Mouse (Mus musculus) CD4-positive naive resting alpha-beta T cell, adult 76 days (primary cell): ENCODE measurements around the gene Krtap3-2. TPM values are rescaled to one million over a fixed set of nuclear protein-coding genes. Genes with fewer than 3 reads are reported as not detected.

Source experiments
- total RNA-seq: library from RNA; stranded (reverse); gene quantifications from one replicate; pipeline ENCODE4 v1.2.4, GENCODE M21; 2023

Gene Krtap3-2
- not detected for total RNA-seq

GRCm38 (mm10) chr11:99556753-99557152, at the start of gene Krtap3-2:
Krtap3-2 (minus strand) TSS chr11:99556853.

GRCm38 (mm10) chr11:99603208-99603607, 46.6 kb upstream of the Krtap3-2 start, which contains the start of gene Gm11938:
Gm11938 (minus strand) TSS chr11:99603308.

GRCm38 (mm10) chr11:99597742-99598141, 41.1 kb upstream of the Krtap3-2 start, which contains the start of gene Krtap9-3:
Krtap9-3 (minus strand) TSS chr11:99598105.

GRCm38 (mm10) chr11:99590981-99591380, 34.3 kb upstream of the Krtap3-2 start, which contains the start of gene Krtap1-3:
Krtap1-3 (minus strand) TSS chr11:99591339.

GRCm38 (mm10) chr11:99583245-99583704, 26.6 kb upstream of the Krtap3-2 start, which contains the start of gene Krtap1-4:
Krtap1-4 (minus strand) TSS chr11:99583654.

GRCm38 (mm10) chr11:99580636-99581035, 24.0 kb upstream of the Krtap3-2 start, which contains the start of gene Krtap1-5:
Krtap1-5 (minus strand) TSS chr11:99581016.

GRCm38 (mm10) chr11:99566530-99566929, 9.9 kb upstream of the Krtap3-2 start, which contains the start of gene Krtap3-1:
Krtap3-1 (minus strand) TSS chr11:99566630.

GRCm38 (mm10) chr11:99559366-99559765, 2.7 kb upstream of the Krtap3-2 start, which contains the start of gene Gm11939:
Gm11939 (minus strand) TSS chr11:99559466.

GRCm38 (mm10) chr11:99550765-99551164, 5.9 kb downstream of the Krtap3-2 start, which contains the start of gene Krtap3-3:
Krtap3-3 (minus strand) TSS chr11:99550865.

GRCm38 (mm10) chr11:99521288-99521860, 35.3 kb downstream of the Krtap3-2 start, which contains the start of gene Krt39:
Krt39 (minus strand) TSS chr11:99521338.

Other genes with a start within 250 kb of the Krtap3-2 start
- not detected for gene Krt25, start 233.9 kb downstream of the Krtap3-2 start, total RNA-seq
- gene Krt26, start 218.9 kb downstream of the Krtap3-2 start, total RNA-seq = not detected
- not detected for gene Krt27, start 205.7 kb downstream of the Krtap3-2 start, total RNA-seq
- not detected for gene Krt28, start 181.9 kb downstream of the Krtap3-2 start, total RNA-seq
- 4.6 TPM for gene Krt10, start 167.5 kb downstream of the Krtap3-2 start, total RNA-seq
- gene Krt12, start 134.6 kb downstream of the Krtap3-2 start, total RNA-seq = not detected
- gene Krt20, start 118.7 kb downstream of the Krtap3-2 start, total RNA-seq = not detected
- gene Krt23, start 63.7 kb downstream of the Krtap3-2 start, total RNA-seq = not detected
- gene Krt39, start 35.5 kb downstream of the Krtap3-2 start, total RNA-seq = not detected
- not detected for gene Krt40, start 13.7 kb downstream of the Krtap3-2 start, total RNA-seq
- gene Krtap3-3, start 6.0 kb downstream of the Krtap3-2 start, total RNA-seq = not detected
- gene Gm11939, start 2.6 kb upstream of the Krtap3-2 start, total RNA-seq = not detected
- gene Krtap3-1, start 9.8 kb upstream of the Krtap3-2 start, total RNA-seq = not detected
- not detected for gene Krtap1-5, start 24.2 kb upstream of the Krtap3-2 start, total RNA-seq
- not detected for gene Krtap1-4, start 26.8 kb upstream of the Krtap3-2 start, total RNA-seq
- gene Krtap1-3, start 34.5 kb upstream of the Krtap3-2 start, total RNA-seq = not detected
- not detected for gene Krtap9-3, start 41.3 kb upstream of the Krtap3-2 start, total RNA-seq
- not detected for gene Gm11938, start 46.5 kb upstream of the Krtap3-2 start, total RNA-seq
- not detected for gene Gm11937, start 53.3 kb upstream of the Krtap3-2 start, total RNA-seq
- gene Krtap2-4, start 58.0 kb upstream of the Krtap3-2 start, total RNA-seq = not detected
- not detected for gene Gm11562, start 63.6 kb upstream of the Krtap3-2 start, total RNA-seq
- gene Krtap4-1, start 71.4 kb upstream of the Krtap3-2 start, total RNA-seq = not detected
- gene Krtap4-2, start 78.2 kb upstream of the Krtap3-2 start, total RNA-seq = not detected
- not detected for gene Krtap4-7, start 87.2 kb upstream of the Krtap3-2 start, total RNA-seq
- gene Gm11555, start 93.4 kb upstream of the Krtap3-2 start, total RNA-seq = not detected
- not detected for gene Gm11563, start 102.1 kb upstream of the Krtap3-2 start, total RNA-seq
- gene Krtap4-6, start 109.1 kb upstream of the Krtap3-2 start, total RNA-seq = not detected
- gene Gm14190, start 133.9 kb upstream of the Krtap3-2 start, total RNA-seq = not detected
- not detected for gene Gm14180, start 177.4 kb upstream of the Krtap3-2 start, total RNA-seq
- gene Gm11595, start 216.1 kb upstream of the Krtap3-2 start, total RNA-seq = not detected
- gene Krtap4-8, start 223.9 kb upstream of the Krtap3-2 start, total RNA-seq = not detected
- not detected for gene Krtap4-9, start 228.3 kb upstream of the Krtap3-2 start, total RNA-seq
- gene Gm11596, start 236.6 kb upstream of the Krtap3-2 start, total RNA-seq = not detected
- not detected for gene Gm11569, start 242.1 kb upstream of the Krtap3-2 start, total RNA-seq
- not detected for gene Gm11554, start 247.6 kb upstream of the Krtap3-2 start, total RNA-seq